Mouse (Mus musculus) induced T-regulatory cell, adult 2 months (primary cell): ENCODE data around the gene Disc1.

Experiments used
- DNase-seq: peaks from one replicate; pipeline ENCODE4 v3.0.0-alpha.2; 2012; ENCODE audit warnings: low read depth

The Disc1 gene

GRCm38 (mm10) chr8:125067596-125067960 lies 13.6 kb downstream of the Disc1 start:
- no peak for DNase-seq

DNA sequence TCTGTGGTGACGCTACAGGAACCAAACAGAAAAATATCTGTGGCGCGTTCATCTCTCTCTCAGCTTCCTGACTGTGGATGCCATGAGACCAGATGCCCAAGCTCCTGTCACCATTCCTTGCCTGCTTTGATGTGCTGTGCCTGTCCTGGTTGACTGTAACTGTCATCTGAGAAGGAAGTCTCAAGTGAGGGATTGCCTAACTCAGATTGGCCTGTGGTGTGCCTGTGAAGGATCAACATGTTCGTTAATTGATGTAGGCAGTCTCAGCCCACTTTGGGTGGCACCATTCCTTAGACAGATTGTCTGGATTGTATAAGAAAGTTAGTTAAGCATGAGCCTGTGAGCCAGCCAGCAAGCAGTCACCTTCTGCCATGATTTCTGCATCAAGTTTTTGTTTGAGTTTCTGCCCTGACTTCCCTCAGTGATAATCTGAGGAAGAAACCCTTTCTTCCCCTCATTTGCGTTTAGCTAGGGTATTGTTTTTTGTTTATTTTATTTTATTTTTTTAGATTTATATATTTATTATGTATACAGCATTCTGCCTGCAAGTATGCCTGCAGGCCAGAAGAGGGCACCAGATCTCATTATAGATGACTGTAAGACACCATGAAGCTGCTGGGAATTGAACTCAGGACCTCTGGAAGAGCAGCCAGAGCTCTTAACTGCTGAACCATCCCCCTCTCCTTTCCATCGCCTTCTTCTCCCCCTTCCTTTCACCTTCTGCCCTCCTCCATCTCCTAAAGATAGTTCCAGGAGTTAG lies 14.3 kb downstream of the Disc1 start:
- peak; percentile 55 for DNase-seq

DNA sequence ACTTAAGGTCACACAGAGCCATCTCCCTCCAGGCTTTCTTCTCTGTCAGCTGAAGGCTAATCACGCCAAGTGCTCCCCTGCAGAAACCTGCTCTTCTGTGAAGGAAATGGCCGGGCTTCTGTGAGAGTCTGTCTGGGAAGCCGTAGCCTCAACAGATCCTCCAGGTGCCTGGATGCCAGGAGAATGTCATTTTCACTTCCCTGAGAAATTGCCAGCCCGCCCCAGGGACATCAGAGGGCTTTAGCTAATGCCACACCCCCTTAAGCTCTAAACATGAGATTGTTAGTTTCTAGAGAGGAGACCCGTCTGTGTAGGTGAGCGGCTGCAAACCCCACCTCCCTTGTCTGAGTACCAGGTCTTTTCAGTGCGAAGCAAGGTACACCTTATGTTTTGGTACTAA lies 15.3 kb downstream of the Disc1 start:
- DNase-seq: no peak

GRCm38 (mm10) chr8:125069733-125070132 lies 15.7 kb downstream of the Disc1 start:
- no peak for DNase-seq

- DNase-seq: no peak
Observed at GRCm38 (mm10) chr8:125074141-125074540, 20.1 kb downstream of the Disc1 start.

GRCm38 (mm10) chr8:125074581-125074980 lies 20.6 kb downstream of the Disc1 start:
- no peak for DNase-seq

DNA sequence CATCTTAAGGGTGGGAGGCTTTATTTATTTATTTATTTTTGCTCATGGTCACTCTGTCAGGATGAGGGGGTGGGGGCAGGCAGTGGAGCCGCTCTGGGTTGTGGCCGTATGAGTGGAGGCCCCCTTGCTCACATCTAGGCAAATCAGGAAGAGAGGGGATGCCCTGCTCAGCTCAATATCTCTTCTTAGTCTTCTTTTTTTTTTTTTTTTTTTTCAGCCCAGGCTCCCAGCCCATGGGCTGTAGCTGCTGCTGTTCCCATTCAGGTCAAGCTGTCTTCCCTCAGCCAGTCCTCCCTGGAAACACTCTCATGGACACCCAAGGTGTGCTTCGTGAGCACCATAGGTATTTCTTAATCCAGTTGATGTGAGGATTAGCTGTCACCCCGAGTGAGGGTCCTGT lies 21.4 kb downstream of the Disc1 start:
- no peak for DNase-seq

DNA sequence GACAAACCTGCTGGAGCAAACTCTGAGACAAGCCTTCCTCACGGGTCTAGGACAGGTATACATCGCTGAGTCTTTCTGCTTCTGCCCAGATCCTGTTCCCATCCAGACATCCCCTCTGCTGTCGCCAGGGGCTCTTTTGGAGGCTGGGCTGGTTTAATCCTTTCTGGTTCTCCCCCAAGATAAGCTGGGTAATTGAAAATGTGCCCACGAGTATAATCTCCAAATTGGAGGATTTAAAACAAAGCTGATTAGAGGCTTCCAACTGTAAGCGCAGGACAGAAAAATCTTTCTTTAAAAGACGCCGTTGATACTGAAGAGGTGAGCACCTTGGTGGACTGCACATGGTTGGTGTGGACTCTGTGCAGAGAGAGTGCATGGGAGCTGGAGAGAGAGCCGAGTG lies 23.3 kb downstream of the Disc1 start:
- no peak for DNase-seq

GRCm38 (mm10) chr8:125078771-125079384 lies 24.9 kb downstream of the Disc1 start:
- DNase-seq: no peak

DNA sequence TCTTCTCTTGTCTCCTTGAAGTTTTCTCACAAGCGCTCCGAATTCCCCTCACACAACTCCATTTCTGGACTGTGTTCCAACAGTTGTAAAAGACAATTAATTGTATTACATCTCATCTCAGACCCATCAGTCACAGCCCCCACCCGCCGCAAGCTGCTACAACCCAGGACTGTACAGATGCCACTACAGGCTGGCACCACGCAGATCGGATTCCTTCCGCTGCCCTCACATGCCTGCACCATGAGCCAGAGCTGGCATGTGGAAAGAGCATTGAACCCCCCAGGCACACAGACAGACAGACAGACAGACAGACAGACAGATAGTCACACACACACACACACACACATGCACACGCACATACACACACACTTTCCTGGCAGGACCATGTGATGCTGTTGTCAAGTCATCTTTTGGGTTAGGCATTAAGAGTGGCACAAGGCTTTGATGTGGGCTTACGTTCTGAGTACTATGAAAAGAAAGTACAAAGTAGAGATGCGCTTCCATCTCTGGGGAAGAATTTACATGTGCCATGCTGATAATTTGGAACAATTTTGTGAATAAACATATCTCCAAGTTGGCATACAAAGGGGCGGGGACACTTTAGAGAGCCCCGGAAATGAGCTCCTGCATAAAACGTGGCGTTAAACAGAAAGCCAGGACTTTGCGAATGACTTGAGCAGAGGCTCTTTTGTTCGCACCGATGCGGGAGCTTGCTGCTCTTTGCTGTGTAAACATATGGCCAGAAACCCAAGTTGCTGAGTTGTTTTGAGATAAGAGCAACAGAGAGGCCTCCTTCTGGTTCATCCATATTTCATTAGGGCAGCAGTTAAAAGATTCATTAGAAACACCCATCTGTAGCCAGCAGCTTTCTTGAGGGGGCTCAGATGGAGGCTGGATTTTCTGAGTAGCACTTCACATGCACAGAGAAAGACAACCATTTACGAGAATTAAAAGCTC lies 26.7 kb downstream of the Disc1 start:
- peak; percentile 31 for DNase-seq

GRCm38 (mm10) chr8:125083746-125084145 lies 29.8 kb downstream of the Disc1 start:
- peak; percentile 25 for DNase-seq

- DNase-seq: no peak
Observed at GRCm38 (mm10) chr8:125084523-125084922, 30.5 kb downstream of the Disc1 start.

- no peak for DNase-seq
Observed at GRCm38 (mm10) chr8:125090889-125091740, 37.1 kb downstream of the Disc1 start.

DNA sequence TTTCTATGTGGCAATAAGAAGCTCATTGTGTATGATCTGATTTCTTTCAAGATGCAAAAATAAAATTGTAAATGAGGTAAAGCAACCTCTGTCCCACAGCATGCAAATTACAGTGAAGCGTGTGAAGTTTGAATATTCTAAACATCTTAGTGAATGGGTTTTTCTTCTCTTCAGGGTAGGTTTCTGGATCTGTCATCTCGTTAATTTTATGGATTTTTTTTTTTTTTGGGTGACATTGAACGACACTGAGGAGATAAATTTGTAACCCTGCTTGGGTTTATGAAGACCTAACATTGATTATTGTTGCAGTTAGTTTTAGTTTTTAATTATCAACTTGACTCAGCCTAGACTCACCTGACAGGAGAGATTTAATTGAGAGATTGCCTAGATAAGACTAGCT lies 43.1 kb downstream of the Disc1 start:
- no peak for DNase-seq

DNA sequence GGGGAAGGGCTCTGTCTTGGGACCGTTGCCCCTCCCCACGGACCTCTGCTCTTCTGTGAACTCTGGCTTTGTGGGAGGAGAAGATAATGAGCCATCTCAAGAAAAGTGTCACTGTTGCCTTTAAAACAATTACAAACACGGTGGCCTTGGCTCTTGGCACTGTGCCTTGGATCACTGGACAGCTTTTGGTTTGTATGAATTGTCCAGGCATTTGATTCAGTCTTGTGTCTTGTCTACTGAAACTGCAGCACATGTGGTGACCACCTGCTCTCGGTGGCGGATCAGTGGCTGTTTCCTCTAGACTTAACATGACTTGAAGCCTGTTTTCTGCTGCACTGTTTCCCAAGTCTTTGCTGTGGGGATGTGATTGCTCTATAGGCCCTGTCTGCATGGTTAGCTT lies 44.1 kb downstream of the Disc1 start:
- DNase-seq: no peak

- no peak for DNase-seq
Observed at GRCm38 (mm10) chr8:125102303-125102702, 48.3 kb downstream of the Disc1 start.

DNA sequence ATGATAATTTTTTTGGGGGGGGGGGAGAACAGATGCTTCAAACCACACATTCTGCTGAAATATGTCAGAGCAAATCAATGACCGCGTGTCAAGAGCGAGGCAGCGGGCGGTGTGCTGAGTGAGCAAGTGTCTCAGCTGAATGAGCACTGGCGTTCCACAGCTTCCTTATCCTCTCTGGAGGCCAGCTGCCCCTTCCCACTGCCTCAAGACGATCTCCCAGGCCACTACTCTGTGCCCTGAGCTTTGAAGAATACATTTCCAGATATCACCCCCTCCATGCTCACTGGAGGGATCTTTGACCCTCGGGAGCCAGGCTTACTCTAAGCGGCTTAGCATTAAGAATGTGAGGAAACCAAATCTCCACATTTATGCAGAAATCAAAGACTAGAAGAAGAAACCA lies 59.2 kb downstream of the Disc1 start:
- no peak for DNase-seq

DNA sequence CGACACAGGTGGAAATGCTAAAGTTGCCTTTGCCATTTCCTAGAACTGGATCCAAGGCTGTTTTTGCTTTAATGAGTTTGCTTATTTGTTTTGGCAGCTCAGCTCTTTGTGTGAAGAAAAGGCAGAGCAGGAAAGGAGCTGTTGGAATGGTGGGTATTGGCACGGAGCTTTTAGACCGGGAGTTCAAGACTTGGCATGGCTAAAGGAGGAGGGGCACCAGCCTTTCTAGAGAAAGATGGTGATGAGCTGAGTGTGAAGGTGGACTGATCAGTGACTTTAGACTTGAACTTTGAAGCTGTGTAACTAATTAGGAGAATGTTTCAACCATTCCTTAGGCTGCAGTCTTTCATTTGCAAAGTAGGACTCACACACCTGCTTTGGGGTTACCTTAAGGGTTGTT lies 59.8 kb downstream of the Disc1 start:
- no peak for DNase-seq

DNA sequence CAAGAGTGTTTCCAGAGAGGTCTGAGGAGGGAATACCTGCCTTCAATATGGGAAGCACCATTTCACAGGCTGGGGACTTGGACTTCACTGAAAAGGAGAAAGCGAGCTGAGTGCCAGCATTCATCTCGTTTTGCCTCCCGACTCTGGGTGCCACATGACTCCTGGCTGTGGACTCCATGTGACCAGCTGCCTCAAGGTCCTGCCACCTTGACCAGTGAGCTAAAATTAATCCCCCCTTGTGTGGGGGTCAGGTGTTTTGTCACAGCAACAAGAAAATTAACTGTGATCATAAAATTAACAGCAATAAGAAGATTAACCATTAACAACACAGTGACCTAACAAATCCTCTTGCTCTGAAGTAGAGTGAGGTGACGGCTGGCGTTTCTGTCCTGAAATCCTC lies 61.3 kb downstream of the Disc1 start:
- DNase-seq: no peak

GRCm38 (mm10) chr8:125116616-125117015 lies 62.6 kb downstream of the Disc1 start:
- DNase-seq: peak; percentile 51

DNA sequence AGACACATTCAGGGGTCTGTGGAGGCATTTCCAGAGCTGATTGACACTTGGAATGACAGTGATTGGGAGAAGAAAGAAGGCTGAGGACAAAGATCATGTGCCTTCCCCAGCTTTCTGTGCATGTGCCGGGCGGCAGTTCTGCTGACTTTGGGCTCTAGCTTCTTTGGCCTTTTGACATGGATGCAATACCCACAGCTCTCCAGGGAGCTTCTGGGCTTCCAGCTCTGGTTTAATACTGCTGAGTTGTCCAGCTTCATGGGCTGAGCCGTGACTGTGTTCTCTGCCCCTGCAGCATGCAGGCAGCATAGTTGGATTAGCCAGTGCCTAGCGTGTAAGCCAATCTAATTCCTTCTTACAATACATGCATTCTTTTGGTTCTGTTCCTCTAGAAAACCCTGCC lies 72.5 kb downstream of the Disc1 start:
- no peak for DNase-seq

DNA sequence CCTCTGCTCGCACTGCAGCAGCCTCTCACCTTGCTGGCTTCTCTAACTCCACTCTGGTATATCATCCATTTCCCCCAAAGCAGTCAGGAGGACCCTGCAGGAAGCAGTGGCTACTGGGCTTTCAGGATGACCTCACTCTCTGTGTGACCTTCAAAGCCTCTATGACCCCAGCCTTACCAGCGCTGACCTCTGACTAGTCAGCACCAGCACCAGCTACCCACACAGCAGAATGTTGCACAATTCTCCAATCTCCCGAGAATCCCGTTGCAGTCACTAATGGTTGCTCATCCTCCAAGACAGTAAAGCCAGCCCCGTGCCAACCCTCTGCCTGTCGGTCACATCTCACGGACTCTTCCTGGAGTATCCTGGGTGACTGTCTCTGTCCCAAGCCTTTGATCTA lies 73.6 kb downstream of the Disc1 start:
- DNase-seq: no peak
